Mouse (Mus musculus) midbrain, postnatal 0 days (tissue): ENCODE data around the gene Kif3c. TPM values are rescaled to one million over a fixed set of nuclear protein-coding genes. Genes with fewer than 3 reads are reported as not detected.

Source experiments
- ATAC-seq: fragments of 200-750 bp; cut with Nextera tagmentation; 2 replicates; pipeline ENCODE4 v1.8.0; 2017; ENCODE audit warnings: moderate number of reproducible peaks, mild to moderate bottlenecking, moderate TSS enrichment, moderate library complexity; ENCODE audit not compliant: low FRiP score
- DNase-seq: peaks from one replicate; pipeline ENCODE4 v3.0.0-alpha.2; 2015; ENCODE audit warnings: low spot score
- H3K27ac ChIP-seq: fragments of 300-500 bp; sonication (generic); 2 replicates; pipeline ENCODE4 v1.5.1; 2014; ENCODE audit warnings: low read depth, mild to moderate bottlenecking, low read length, mixed read lengths
- H3K27me3 ChIP-seq: fragments of 300-500 bp; sonication (generic); 2 replicates; pipeline ENCODE4 v1.6.1; 2014; ENCODE audit warnings: low read length, control low read depth, mixed read lengths; ENCODE audit not compliant: insufficient read depth
- H3K36me3 ChIP-seq: fragments of 300-500 bp; sonication (generic); 2 replicates; pipeline ENCODE4 v1.6.1; 2014; ENCODE audit warnings: low read length, control low read depth, mixed read lengths; ENCODE audit not compliant: insufficient read depth
- H3K4me1 ChIP-seq: fragments of 300-500 bp; sonication (generic); 2 replicates; pipeline ENCODE4 v1.6.1; 2014; ENCODE audit warnings: mild to moderate bottlenecking, control low read depth, antibody characterized with exemption, low read length, mixed read lengths; ENCODE audit not compliant: insufficient read depth
- H3K4me2 ChIP-seq: fragments of 300-500 bp; sonication (generic); 2 replicates; pipeline ENCODE4 v1.6.1; 2014; ENCODE audit warnings: low read depth, mild to moderate bottlenecking, low read length, mixed read lengths; ENCODE audit not compliant: poor library complexity, severe bottlenecking
- H3K4me3 ChIP-seq: fragments of 300-500 bp; sonication (generic); 2 replicates; pipeline ENCODE4 v1.5.1; 2014; ENCODE audit warnings: low read depth, mild to moderate bottlenecking, low read length, moderate library complexity
- H3K9ac ChIP-seq: fragments of 300-500 bp; sonication (generic); replicated peaks from 2 replicates; pipeline ENCODE4 v1.6.1; 2014; ENCODE audit warnings: mild to moderate bottlenecking, low read length, moderate library complexity, mixed read lengths; ENCODE audit not compliant: poor library complexity, severe bottlenecking
- H3K9me3 ChIP-seq: fragments of 300-500 bp; sonication (generic); 2 replicates; pipeline ENCODE4 v1.6.1; 2016; ENCODE audit warnings: low read length, control low read depth
- CTCF ChIP-seq: IDR thresholded peaks from 2 replicates; pipeline ENCODE4 v1.5.1; 2016; ENCODE audit warnings: antibody characterized with exemption, mild to moderate bottlenecking
- WGBS: fragments of 180-500 bp; shearing (Covaris S2); extraction: QIAGEN DNeasy Blood & Tissue Kit; methylation state at CpG from one replicate; pipeline ENCODE4 v1.1.7; 2014; 5-methylcytosine and 5-hydroxymethylcytosine counted together
- polyA plus RNA-seq: library from polyadenylated mRNA; unstranded; fragments of >200 nt; fragmentation: Nextera tagmentation; extraction: Ambion mirVana; gene quantifications from 2 replicates; pipeline ENCODE4 v1.2.1, GENCODE M21; 2015
- total RNA-seq: library from RNA; depleted of rRNA; stranded (reverse); fragments of >200 nt; gene quantifications from 2 replicates; pipeline ENCODE4 v1.2.3, GENCODE M21; 2014

Kif3c gene
- total and polyA plus RNA-seq, 2 experiments from 2014 or later: 70.7 to 176 TPM

- H3K4me2 ChIP-seq: no peak overlapping the region
- no peaks in the 10 kb centered on the region for H3K27me3 ChIP-seq
- 90% methylated on average over 3 of the region's 3 CpGs for WGBS
- H3K27ac ChIP-seq: no peak overlapping the region
- no peaks in the 10 kb centered on the region for H3K36me3 ChIP-seq
- H3K4me1 ChIP-seq: no peaks in the 10 kb centered on the region
- TF ChIP-seq CTCF: no peak
- no peak overlapping the region for H3K9ac ChIP-seq
- no peak for DNase-seq
- ATAC-seq: no peak
- H3K4me3 ChIP-seq: no peak overlapping the region
- H3K9me3 ChIP-seq: no peaks in the 10 kb centered on the region
These were observed 53.8 kb downstream of the Kif3c start for GRCm38 (mm10) chr12:3418761-3419160.

DNA sequence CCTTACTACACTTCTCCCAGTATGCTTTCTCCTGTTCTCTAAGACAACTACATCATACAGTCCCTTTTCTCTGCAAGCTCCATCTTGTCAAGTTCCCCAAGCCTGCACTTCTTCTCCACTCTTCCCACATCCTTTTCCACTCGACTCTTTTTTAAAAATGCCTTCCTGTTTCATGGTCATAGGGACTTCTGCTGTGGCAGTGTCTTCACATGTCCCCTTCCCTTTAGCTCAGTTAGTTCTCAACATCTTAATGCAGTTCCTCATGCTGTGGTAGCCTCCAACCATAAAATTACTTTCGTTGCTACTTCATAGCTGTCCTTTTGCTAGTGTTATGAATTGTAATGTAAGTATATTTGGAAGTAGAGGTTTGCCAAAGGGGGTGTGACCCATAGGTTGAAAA lies 55.6 kb downstream of the Kif3c start:
- no peaks in the 10 kb centered on the region for H3K36me3 ChIP-seq
- no peak overlapping the region for H3K4me3 ChIP-seq
- H3K4me1 ChIP-seq: peaks cover 4% of the 10 kb centered on the region; the same call in 1 of the 2 replicates
- no peaks in the 10 kb centered on the region for H3K9me3 ChIP-seq
- no peak overlapping the region for H3K9ac ChIP-seq
- DNase-seq (no peak), ATAC-seq (no peak)
- H3K4me2 ChIP-seq: no peak overlapping the region
- H3K27ac ChIP-seq: no peak overlapping the region
- no peaks in the 10 kb centered on the region for H3K27me3 ChIP-seq
- 92% methylated on average over 2 of the region's 2 CpGs for WGBS
- no peak for TF ChIP-seq CTCF

DNA sequence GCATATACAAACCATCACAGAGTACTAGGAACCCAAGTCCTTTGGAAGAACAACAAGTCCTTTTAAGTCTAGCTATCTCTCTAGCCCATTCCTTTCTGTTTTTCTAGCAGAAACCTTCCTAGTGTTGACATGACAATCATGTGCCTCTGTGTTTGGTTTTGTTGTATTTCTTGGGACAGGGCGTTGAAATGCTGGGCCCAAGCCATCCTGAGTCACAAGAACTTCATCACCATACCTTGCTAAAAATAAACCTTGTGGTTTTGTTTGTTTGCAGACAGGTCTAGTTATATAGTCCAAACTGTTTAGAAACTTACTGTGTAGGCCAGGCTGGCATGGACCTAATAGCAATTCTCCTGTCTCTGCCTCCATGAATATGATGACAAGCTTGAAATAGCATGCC lies 57.9 kb downstream of the Kif3c start:
- Histone ChIP-seq H3K4me3 (no peak overlapping the region), H3K9me3 (no peaks in the 10 kb centered on the region), H3K9ac (no peak overlapping the region), H3K4me2 (no peak overlapping the region), H3K27me3 (no peaks in the 10 kb centered on the region), H3K27ac (no peak overlapping the region), H3K4me1 (peaks cover 5% of the 10 kb centered on the region; the same call in 1 of the 2 replicates), H3K36me3 (no peaks in the 10 kb centered on the region)
- 94% methylated on average over 1 of the region's 1 CpGs for WGBS
- DNase-seq (no peak), ATAC-seq (no peak)
- no peak for TF ChIP-seq CTCF

- ATAC-seq: no peak
- Histone ChIP-seq H3K9ac (0 out of 2 replicates have a peak overlapping the region, but pooled peaks have one; percentile 9), H3K27me3 (no peaks in the 10 kb centered on the region), H3K4me1 (peaks cover 5% of the 10 kb centered on the region; the same call in 1 of the 2 replicates), H3K4me3 (no peak overlapping the region), H3K9me3 (no peaks in the 10 kb centered on the region), H3K27ac (no peak overlapping the region), H3K36me3 (no peaks in the 10 kb centered on the region), H3K4me2 (no peak overlapping the region)
- TF ChIP-seq CTCF: no peak
- whole genome bisulfite sequencing: 84% methylated on average over 2 of the region's 2 CpGs
- DNase-seq: no peak
These were observed 59.2 kb downstream of the Kif3c start for GRCm38 (mm10) chr12:3424179-3424578.

DNA sequence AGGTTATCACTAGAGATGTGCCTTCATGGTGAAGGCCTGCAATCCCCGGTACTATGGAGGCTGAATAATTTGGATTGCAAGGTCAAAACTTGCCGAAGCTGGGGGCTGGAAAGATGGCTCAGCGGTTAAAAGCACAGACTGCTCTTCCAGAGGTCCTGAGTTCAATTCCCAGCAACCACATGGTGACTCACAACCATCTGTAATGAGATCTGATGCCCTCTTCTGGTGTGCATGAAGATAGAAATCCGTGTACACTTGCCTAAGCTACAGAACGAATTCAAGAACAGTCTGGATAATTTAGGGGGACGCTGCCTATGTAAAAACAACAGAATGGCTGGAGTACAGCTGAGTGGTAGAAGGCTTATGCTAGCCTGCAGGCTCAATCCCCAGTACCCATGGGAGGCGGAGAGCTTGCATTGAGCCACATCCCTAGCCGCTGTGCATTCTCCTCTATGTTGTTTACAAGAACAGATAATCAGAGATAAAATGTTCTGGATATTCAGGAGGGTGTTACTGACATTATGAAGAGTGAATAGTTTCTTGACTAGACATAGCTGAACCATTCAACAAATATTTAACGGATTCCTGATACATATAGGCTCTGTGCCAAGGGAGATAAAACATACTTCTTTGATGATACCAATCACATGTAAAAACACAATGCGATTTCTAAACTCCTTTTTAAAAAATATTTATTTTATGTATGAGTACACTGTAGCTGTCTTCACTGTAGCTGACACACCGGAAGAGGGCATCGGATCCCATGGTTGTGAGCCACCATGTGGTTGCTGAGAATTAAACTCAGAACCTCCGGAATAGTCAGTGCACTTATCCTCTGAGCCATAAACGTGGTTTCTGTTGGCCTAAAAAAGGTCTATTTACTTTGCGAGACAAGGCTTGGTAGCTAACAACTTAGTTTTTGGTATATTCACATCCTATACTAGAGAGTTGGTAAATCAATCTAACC lies 60.7 kb downstream of the Kif3c start:
- Histone ChIP-seq H3K36me3 (no peaks in the 10 kb centered on the region), H3K9me3 (no peaks in the 10 kb centered on the region), H3K4me1 (peaks cover 5% of the 10 kb centered on the region; the same call in 1 of the 2 replicates), H3K4me2 (peak overlapping the region; percentile 51), H3K27me3 (no peaks in the 10 kb centered on the region), H3K9ac (no peak overlapping the region), H3K27ac (peak overlapping the region; percentile 67), H3K4me3 (peak overlapping the region; percentile 95)
- DNase-seq: peak; percentile 61
- TF ChIP-seq CTCF: peak; percentile 72
- peak; percentile 62; the same call in 1 of the 2 replicates for ATAC-seq
- 46% methylated on average over 15 of the region's 15 CpGs for WGBS

DNA sequence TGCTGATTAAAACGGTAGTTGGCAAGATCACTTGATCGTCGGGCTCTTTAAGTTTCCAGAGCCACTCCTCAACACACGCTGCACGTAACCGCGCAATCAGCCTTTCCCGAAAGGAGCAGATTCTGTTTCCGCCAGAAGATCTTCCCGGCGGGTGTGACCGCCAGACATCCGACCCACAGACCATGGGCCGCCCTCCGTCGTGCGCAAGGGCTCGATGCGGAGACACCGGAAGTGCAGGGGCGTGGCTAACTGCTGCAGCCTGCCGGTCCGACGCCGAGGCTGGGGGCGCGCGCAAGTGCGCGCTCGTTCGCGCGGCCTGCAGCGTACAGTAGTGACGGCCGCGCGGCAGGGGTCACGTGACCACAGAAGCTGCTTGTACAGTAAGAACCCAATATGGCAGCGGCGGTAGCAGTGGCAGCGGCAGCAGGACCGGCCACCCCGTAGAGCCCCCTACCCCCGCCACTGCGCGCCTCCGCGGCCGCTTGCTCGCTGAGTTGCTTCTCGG lies 61.6 kb downstream of the Kif3c start, which contains the start of gene Asxl2:
Asxl2 (plus strand) TSS at position 328 of the 505 bp plus-strand sequence.
- no peaks in the 10 kb centered on the region for H3K9me3 ChIP-seq
- ATAC-seq: peak; percentile 95
- peak within 1 kb of the TSS; percentile 99 for H3K27ac ChIP-seq
- H3K4me3 ChIP-seq: peak within 1 kb of the TSS; percentile 95
- peaks cover 5% of the 10 kb centered on the region; the same call in 1 of the 2 replicates for H3K4me1 ChIP-seq
- H3K36me3 ChIP-seq: no peaks in the 10 kb centered on the region
- WGBS: under 1% methylated on average over 53 of the region's 53 CpGs
- no peaks in the 10 kb centered on the region for H3K27me3 ChIP-seq
- H3K4me2 ChIP-seq: peak within 1 kb of the TSS; percentile 51
- H3K9ac ChIP-seq: peak within 1 kb of the TSS; percentile 96
- peak; percentile 99 for DNase-seq
- TF ChIP-seq CTCF: no peak; the same call in 1 of the 2 replicates
